Mouse (Mus musculus) lung, postnatal 10 days (tissue): ENCODE data around the gene Dnm2.
A peak's percentile ranks its signal among the peaks of the same experiment; 100 is the strongest.

Experiments used
- DNase-seq: peaks from one replicate; pipeline ENCODE4 v3.0.0; 2021

Dnm2 gene

GRCm38 (mm10) chr9:21424631-21425555 lies at the start of gene Dnm2:
TSS of gene Dnm2 (plus strand) at chr9:21424908.
- peak; percentile 99 for DNase-seq

DNA sequence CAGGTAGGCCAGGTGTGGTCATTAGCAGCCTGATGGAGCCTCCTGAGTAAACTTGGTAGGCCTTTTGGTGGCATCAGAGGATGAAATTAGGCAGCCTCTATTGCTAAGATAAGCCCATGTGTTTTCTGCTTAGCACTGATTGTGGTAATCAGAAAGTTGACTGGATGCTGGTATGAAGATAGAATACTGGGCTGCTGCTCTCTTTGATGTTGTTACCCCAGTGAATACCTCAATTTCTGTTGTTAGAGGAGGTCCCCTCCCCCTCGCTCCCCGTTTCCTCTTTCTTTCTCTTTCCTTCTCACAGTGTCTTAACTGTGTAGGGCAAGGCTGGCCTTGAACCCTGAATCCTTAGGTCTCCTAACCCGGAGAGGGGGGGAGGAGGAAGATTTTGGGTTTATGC lies 45.5 kb upstream of the Dnm2 start:
- no peak for DNase-seq

DNA sequence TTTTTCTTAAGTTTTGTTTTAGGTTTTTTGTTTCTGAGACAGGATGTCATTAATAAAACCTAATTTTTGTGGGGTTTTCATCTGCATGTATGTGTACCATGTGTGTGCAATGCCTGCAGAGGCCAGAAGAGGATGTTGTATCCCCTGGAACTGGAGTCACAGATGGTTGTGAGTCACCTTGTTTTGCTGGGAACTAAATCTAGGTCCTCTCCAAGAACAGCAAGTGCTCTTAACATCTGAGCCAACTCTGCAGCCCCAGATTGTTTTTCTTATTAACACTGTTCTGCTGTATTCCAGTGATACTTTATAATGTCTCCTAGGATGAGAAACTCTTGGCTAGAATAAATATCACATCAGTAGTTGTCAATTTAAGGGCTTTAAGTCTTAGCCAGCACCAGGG lies 43.8 kb upstream of the Dnm2 start:
- no peak for DNase-seq

DNA sequence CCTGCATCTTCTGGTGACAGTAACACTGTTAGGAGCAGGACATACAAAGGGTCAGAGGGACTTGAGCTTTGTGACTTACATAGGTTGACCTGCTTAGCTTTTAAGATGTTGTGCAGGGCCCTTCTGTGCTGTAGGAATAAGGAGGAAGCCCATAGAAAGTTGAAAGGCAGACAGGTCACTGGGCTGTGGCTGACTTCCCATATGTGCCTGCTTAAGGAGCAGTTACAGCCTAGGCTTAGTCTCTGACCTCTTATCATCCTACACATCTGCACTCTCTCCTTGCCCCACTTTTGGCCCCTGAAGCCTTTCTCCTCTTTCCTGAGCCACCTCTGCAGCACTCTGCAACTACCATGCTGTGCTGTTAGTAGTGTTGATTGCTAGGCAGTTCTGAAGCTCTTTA lies 40.7 kb upstream of the Dnm2 start:
- DNase-seq: no peak

GRCm38 (mm10) chr9:21392646-21393175 lies 32.0 kb upstream of the Dnm2 start:
- DNase-seq: no peak

DNA sequence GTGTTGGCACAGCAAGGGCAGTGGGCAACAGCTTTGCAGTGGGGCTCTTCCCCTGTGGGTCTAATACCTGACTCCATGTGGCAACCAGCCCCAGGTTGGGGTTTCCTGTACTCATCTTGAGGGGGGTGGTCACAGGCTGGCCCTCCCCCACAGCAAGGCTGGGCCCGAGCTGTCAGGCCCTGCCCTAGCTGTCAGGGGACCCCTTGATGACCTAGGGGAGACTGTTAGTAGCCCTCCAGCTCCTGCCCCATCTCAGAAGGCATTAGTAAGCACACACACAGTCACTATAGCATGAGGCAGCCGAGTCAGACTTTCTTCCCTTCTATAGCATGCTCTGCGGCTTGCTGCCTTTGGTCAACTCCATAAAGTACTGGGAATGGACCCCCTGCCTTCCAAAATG lies 29.0 kb upstream of the Dnm2 start:
- DNase-seq: no peak

GRCm38 (mm10) chr9:21397170-21397569 lies 27.5 kb upstream of the Dnm2 start:
- no peak for DNase-seq

DNA sequence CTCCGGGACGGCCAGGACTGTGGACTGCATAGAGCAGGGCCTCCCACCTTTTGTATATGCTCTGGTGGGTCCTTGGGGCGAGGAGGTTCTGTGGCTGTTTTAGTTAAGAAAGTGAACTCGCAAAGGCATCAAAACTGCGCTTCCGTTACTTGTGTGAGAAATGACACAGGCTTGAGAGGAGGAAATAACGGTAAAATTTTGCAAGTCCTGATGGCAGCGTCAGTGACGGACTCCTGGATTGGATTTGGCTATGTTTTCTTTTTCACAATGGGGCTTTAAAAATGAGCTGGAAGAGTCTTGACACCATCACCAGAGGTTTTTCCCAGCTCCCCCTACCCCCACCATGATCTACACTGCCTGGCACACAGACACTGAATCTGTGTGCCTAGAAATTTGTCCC lies 23.7 kb upstream of the Dnm2 start:
- no peak for DNase-seq

DNA sequence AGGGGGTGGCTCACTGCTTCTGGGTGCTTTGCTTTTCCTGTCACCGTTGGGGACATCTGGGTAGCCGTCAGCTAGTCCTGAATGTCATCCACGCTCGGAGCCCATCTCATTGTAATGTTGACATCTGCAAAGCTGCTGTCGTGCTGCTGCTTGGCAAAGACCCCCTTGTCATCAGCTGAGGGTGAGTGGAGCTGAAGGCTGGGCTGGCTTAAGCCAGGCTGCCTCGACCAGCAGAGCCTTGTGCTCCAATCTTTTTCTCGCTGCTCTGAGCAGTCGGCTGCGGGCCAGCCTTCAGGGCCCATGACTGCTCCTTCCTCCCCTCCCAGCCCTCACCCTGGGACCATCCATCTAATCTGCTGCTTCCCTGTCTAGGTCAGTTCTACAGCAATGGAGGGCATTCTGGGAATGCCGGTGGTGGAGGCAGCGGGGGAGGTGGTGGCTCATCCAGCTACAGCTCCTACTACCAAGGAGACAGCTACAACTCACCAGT lies 21.9 kb upstream of the Dnm2 start:
- no peak for DNase-seq

DNA sequence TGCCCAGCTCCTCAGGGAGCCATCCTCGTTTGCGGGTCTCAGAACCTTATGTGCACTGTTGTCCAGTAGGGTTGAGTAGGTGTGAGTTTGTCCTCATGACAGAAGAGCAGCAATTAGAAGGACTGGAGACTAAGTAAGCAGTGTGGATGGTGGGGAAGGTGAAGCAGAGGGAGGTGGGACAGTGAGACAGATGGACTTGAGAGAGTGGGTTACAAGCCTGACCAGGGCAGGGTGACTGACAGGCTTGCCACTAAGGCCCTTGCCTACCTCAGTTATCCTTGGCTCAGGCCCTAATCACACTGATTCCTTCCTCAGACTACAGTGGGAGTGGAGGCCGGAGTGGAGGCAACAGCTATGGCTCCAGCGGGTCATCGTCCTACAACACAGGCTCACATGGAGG lies 21.0 kb upstream of the Dnm2 start:
- no peak for DNase-seq

GRCm38 (mm10) chr9:21405525-21405924 lies 19.2 kb upstream of the Dnm2 start:
- no peak for DNase-seq

DNA sequence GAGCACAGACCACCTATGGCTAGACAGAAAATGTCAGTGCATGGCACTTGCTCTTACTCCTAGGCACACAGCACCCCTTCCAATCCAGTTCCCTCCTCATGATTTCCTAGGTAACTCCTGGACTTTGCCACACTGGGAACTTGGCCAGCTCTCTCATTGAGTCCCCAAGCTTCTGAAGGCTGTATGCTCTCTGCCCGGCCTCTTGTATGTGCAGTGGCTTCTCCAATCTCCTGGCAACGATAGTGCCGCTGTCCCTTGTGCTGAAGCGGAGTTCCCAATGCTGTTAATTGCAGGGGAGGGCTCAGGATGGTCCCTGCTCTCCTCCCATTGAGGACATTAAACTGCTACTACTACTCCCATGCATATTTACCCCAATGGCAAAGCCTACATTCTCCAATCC lies 16.8 kb upstream of the Dnm2 start:
- DNase-seq: peak; percentile 59

DNA sequence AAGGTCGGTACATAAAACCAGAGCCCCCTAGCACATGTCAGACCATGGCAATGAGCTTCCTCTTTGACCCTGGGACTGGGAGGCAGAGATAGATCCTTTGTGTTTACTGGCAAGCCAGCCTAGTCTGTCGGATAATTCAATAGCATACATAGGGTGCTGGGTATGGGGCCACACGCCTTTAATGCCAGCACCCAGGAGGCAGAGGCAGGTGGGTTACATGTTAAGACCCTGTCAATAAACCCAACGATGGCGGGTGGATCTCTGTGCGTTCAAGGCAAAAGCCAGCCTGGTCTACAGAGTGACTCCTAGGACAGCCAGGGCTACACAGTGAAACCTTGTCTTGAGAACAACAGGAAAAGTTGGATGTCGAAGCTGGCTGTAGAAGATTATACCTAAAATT lies 16.1 kb upstream of the Dnm2 start:
- no peak for DNase-seq

- DNase-seq: peak; percentile 89
Observed at GRCm38 (mm10) chr9:21409592-21410317, 15.0 kb upstream of the Dnm2 start.

GRCm38 (mm10) chr9:21411669-21412550 lies 12.8 kb upstream of the Dnm2 start, which contains the start of gene Qtrt1:
TSS of gene Qtrt1 (plus strand) at chr9:21411837.
- DNase-seq: peak; percentile 92

DNA sequence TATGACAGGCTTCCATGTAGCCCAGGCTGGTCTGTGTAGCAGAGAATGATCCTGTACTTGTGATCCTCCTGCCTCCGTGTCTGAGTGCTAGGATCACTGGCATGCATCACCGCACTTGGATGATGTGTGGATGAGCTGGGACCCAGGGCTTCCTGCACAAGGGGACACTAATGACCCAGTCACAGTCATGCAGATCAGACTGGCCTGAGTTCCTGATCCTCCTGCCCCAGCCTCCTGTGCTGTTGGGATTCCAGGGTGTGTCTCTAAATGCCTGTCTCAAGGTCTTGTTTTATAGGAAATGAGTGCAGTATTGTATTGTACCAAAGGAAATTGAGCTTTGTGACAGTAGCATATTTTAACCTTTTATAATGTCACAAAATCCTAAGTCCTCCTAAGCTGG lies 6.8 kb upstream of the Dnm2 start:
- no peak for DNase-seq

DNA sequence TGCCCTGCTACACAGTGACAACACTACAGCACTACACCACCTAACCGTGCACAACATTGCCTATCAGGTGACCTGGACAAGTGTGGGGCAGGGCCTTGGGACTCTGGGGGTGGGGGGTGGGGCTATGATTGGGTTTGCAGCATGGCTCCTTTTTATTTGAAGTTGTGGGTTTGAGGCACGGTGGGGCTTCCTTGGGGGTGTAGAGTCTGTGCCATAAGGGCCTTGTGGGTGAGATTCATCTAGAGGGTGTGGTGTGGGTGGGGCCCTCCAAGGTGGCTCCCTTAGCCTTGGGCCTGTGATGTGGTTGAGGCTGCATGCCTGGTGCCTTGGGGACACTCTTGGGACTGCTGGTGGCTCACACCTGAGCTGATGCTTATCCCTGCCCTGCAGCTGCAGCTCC lies 5.1 kb upstream of the Dnm2 start:
- no peak for DNase-seq

GRCm38 (mm10) chr9:21425556-21425945 lies 843 bp downstream of the Dnm2 start:
- DNase-seq: no peak

- DNase-seq: peak; percentile 56
Observed at GRCm38 (mm10) chr9:21426013-21426412, 1.3 kb downstream of the Dnm2 start.

DNA sequence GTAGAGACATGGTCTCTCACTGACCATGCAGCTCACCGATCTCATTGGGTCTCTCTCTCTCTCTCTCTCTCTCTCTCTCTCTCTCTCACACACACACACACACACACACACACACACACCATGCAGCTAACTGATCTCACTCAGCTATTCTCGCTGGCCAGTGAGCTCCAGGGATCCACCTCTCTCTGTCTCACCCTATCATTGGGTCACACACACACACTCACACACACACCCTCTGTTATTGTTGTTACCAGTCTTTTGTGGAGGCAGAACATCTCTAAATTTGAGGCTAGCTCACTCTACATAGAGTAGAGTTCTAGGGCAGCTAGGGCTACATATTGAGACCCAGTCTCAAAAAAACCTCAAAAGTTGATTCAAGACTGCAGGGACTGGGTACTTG lies 1.8 kb downstream of the Dnm2 start:
- DNase-seq: no peak

GRCm38 (mm10) chr9:21427773-21428172 lies 3.1 kb downstream of the Dnm2 start:
- no peak for DNase-seq

- DNase-seq: no peak
Observed at GRCm38 (mm10) chr9:21428178-21428577, 3.5 kb downstream of the Dnm2 start.

DNA sequence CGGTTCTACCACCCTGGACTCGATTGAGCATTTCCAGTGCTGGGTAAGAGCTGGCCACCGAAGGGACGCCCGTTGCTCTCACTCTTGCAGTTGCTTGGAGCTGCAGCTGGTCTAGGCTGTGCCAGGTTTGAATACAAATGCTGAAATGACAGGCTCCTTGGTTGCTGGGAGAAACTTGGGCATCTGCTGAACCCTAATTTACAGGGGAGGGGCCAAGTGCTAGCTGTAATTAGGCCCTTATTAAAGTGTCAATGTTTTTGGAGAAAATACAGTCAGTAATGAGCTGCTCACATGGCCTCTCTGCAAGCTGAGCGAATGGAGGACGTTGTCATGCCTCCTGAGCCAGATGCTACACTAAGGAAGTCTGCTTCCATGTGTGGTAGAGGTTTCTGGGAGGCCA lies 6.0 kb downstream of the Dnm2 start:
- DNase-seq: no peak
